Comparison of ENCODE assay signal across 12 mouse cellular contexts in the genomic region with DNA sequence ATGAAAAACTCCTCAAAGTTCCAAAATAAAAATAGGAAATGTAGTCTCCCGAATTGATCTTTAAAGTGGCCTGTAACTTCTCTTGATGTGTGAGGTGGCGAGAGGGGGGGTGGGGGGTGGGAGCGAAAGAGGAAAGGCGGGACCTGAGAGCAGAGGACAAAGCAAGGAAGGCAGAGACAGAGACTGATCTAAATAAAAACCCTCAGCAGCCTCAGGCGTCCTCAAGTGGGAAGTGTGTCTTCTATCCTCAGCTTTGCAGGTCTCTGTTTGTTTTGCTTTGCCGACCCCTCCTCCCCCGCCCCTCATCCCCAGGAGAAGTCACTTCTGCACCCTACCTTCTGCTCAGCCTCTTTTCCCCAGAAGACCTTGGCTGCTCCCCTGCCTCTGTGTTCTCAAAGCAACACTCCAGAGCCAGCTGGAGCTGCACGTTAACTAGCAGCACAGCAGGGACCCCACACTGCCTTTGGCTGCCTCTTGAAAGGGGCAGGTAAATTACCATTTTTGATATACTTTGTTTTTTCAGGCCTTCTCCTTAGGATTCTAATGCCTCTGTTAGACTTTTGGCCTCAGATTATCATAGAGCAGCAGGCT.
DNase-seq lines count a peak whose midpoint lies in the region; ATAC-seq and TF ChIP-seq lines count a peak whose summit lies in the region.
"Had no signal": no experiment of that assay in that cellular context is flagged by ENCODE, and none has a peak within 500 bp of the region (broad histone marks: within the 10 kb centered on the region; RNA-seq: fewer than 3 reads in every experiment).

No protein-coding gene starts in this region.

- H3K9me3 ChIP-seq in neural tube, embryonic 12.5 days, result no peaks in the 10 kb centered on the region
- no peaks in the 10 kb centered on the region for H3K9me3 ChIP-seq in forebrain, embryonic 10.5 days
- no peaks in the 10 kb centered on the region for H3K9me3 ChIP-seq in hindbrain, postnatal 0 days (ENCODE audit: low read length)
- no peaks in the 10 kb centered on the region for H3K9me3 ChIP-seq in neural tube, embryonic 15.5 days (replicated peaks)

- peak; percentile 73 for ATAC-seq in neural tube, embryonic 12.5 days (ENCODE audit: low FRiP score, low read depth)
- ATAC-seq in hindbrain, postnatal 0 days, result 0 out of 2 replicates have a peak, but pooled peaks have one; percentile 35
- no peak for ATAC-seq in neural tube, embryonic 15.5 days (ENCODE audit: low FRiP score)

- H3K4me2 ChIP-seq in neural tube, embryonic 12.5 days (replicated peaks), result peak overlapping the region; percentile 30; the same call in 1 of the 2 replicates
- no peak overlapping the region for H3K4me2 ChIP-seq in hindbrain, postnatal 0 days (ENCODE audit: low read depth, low read length)
- peak overlapping the region; percentile 9; the same call in 1 of the 2 replicates for H3K4me2 ChIP-seq in neural tube, embryonic 15.5 days

- no peaks in the 10 kb centered on the region for H3K27me3 ChIP-seq in neural tube, embryonic 12.5 days (replicated peaks)
- H3K27me3 ChIP-seq in forebrain, embryonic 10.5 days (ENCODE audit: poor library complexity, severe bottlenecking), result peaks cover 14% of the 10 kb centered on the region
- H3K27me3 ChIP-seq in hindbrain, postnatal 0 days (ENCODE audit: insufficient read depth, low read length), result no peaks in the 10 kb centered on the region
- H3K27me3 ChIP-seq in neural tube, embryonic 15.5 days (replicated peaks), result no peaks in the 10 kb centered on the region

- H3K4me1 ChIP-seq in neural tube, embryonic 12.5 days, result peaks cover 7% of the 10 kb centered on the region; the same call in 1 of the 2 replicates
- H3K4me1 ChIP-seq in forebrain, embryonic 10.5 days, result peaks cover 17% of the 10 kb centered on the region
- no peaks in the 10 kb centered on the region for H3K4me1 ChIP-seq in hindbrain, postnatal 0 days (ENCODE audit: insufficient read depth, low read length)
- peaks cover 5% of the 10 kb centered on the region; the same call in 1 of the 2 replicates for H3K4me1 ChIP-seq in neural tube, embryonic 15.5 days

- H3K4me3 ChIP-seq in neural tube, embryonic 12.5 days, result no peak overlapping the region
- H3K4me3 ChIP-seq in forebrain, embryonic 10.5 days, result 0 out of 2 replicates have a peak overlapping the region, but pooled peaks have one; percentile 5
- no peak overlapping the region for H3K4me3 ChIP-seq in hindbrain, postnatal 0 days (ENCODE audit: low read length)
- no peak overlapping the region for H3K4me3 ChIP-seq in neural tube, embryonic 15.5 days (replicated peaks)

- no peak overlapping the region for H3K27ac ChIP-seq in neural tube, embryonic 12.5 days
- peak overlapping the region; percentile 63 for H3K27ac ChIP-seq in forebrain, embryonic 10.5 days
- no peak overlapping the region for H3K27ac ChIP-seq in hindbrain, postnatal 0 days
- H3K27ac ChIP-seq in neural tube, embryonic 15.5 days (replicated peaks), result no peak overlapping the region
- H3K27ac ChIP-seq: liver, embryonic 14.5 days; macrophage had no signal

- no peak for DNase-seq in neural tube, embryonic 10.5 days (ENCODE audit: extremely low spot score, low spot score)
- no peak for DNase-seq in forebrain, embryonic 10.5 days (ENCODE audit: extremely low spot score, low spot score)
- DNase-seq in hindbrain, postnatal 0 days (ENCODE audit: low spot score), result peak; percentile 8
- DNase-seq in kidney, adult 18-20 months, result no peak
- DNase-seq in ovary, adult 18-20 months (ENCODE audit: low spot score), result no peak
- DNase-seq: cerebellum, postnatal 36 days; kidney, postnatal 25 days; thymus, postnatal 25 days had no signal

- 1% methylated on average over 8 of the region's 8 CpGs for WGBS in neural tube, embryonic 12.5 days
- 3% methylated on average over 8 of the region's 8 CpGs for WGBS in forebrain, embryonic 10.5 days
- WGBS in hindbrain, postnatal 0 days, result 8% methylated on average over 8 of the region's 8 CpGs
- whole genome bisulfite sequencing in neural tube, embryonic 15.5 days, result 6% methylated on average over 8 of the region's 8 CpGs

- no peak for TF ChIP-seq CTCF in hindbrain, postnatal 0 days (IDR thresholded peaks at IDR 0.05; ENCODE audit: low read depth)

- no peak overlapping the region for H3K9ac ChIP-seq in neural tube, embryonic 12.5 days
- H3K9ac ChIP-seq in hindbrain, postnatal 0 days (replicated peaks; ENCODE audit: low read length), result no peak overlapping the region
- H3K9ac ChIP-seq in neural tube, embryonic 15.5 days (replicated peaks), result no peak overlapping the region
- H3K9ac ChIP-seq: liver, embryonic 14.5 days had no signal

- no peaks in the 10 kb centered on the region for H3K36me3 ChIP-seq in neural tube, embryonic 12.5 days
- H3K36me3 ChIP-seq in forebrain, embryonic 10.5 days (replicated peaks), result no peaks in the 10 kb centered on the region
- H3K36me3 ChIP-seq in hindbrain, postnatal 0 days (ENCODE audit: insufficient read depth, low read length), result no peaks in the 10 kb centered on the region
- H3K36me3 ChIP-seq in neural tube, embryonic 15.5 days, result no peaks in the 10 kb centered on the region
